Mouse (Mus musculus) layer of hippocampus, adult 11-12 months (tissue): ENCODE data around the gene Gng7.

Source experiments
- DNase-seq: peaks from one replicate; pipeline ENCODE4 v3.0.0; 2022; ENCODE audit warnings: low spot score

Gng7 gene

GRCm38 (mm10) chr10:80928586-80929298, 86.0 kb downstream of the Gng7 start:
- peak; percentile 92 for DNase-seq

- DNase-seq = no peak
Observed at GRCm38 (mm10) chr10:80925472-80925871, 89.3 kb downstream of the Gng7 start.

GRCm38 (mm10) chr10:80921923-80922322, 92.8 kb downstream of the Gng7 start:
- no peak for DNase-seq

GRCm38 (mm10) chr10:80917779-80918434, 96.8 kb downstream of the Gng7 start, which contains the start of gene Lmnb2:
Gene Lmnb2 (minus strand): TSS chr10:80918245.
- peak; percentile 84 for DNase-seq

- DNase-seq = no peak
Observed at GRCm38 (mm10) chr10:80917336-80917778, 97.4 kb downstream of the Gng7 start.

GRCm38 (mm10) chr10:80915736-80916135, 99.0 kb downstream of the Gng7 start:
- DNase-seq = no peak

- no peak for DNase-seq
Observed at GRCm38 (mm10) chr10:80915260-80915659, 99.5 kb downstream of the Gng7 start.

- DNase-seq = no peak
Observed at GRCm38 (mm10) chr10:80914253-80914656, 100.5 kb downstream of the Gng7 start.

- DNase-seq = no peak
Observed at GRCm38 (mm10) chr10:80913364-80914011, 101.3 kb downstream of the Gng7 start.

GRCm38 (mm10) chr10:80911891-80912290, 102.9 kb downstream of the Gng7 start:
- no peak for DNase-seq

- DNase-seq = no peak
Observed at GRCm38 (mm10) chr10:80911354-80911753, 103.4 kb downstream of the Gng7 start.

- no peak for DNase-seq
Observed at GRCm38 (mm10) chr10:80909375-80910162, 105.2 kb downstream of the Gng7 start.

GRCm38 (mm10) chr10:80904709-80905108, 110.0 kb downstream of the Gng7 start:
- no peak for DNase-seq

GRCm38 (mm10) chr10:80904004-80904693, 110.6 kb downstream of the Gng7 start:
- DNase-seq = no peak

- DNase-seq = no peak
Observed at GRCm38 (mm10) chr10:80903282-80903681, 111.5 kb downstream of the Gng7 start.

GRCm38 (mm10) chr10:80902273-80902940, 112.3 kb downstream of the Gng7 start:
- DNase-seq = no peak

GRCm38 (mm10) chr10:80901409-80902272, 113.1 kb downstream of the Gng7 start:
- no peak for DNase-seq

- peak; percentile 99 for DNase-seq
Observed at GRCm38 (mm10) chr10:80900318-80901247, 114.2 kb downstream of the Gng7 start, which contains the start of gene Timm13. Gene Timm13 (minus strand): TSS chr10:80900969.
